Mouse (Mus musculus) heart, adult 2 months (tissue): ENCODE data around the gene Tmem14a. TPM values are rescaled to one million over a fixed set of nuclear protein-coding genes. Genes with fewer than 3 reads are reported as not detected.
"Not testable (repeated sequence)": the region's sequence is repeated elsewhere in the genome, so short reads cannot be mapped to it uniquely, and the experiment has no call there.

Experiments
- DNase-seq, 2 experiments: peaks; one replicate each; pipeline ENCODE4 v3.0.0; 2021
- H3K27ac ChIP-seq: fragments of 200-600 bp; 2 replicates; pipeline ENCODE4 v1.8.1; 2022
- H3K27me3 ChIP-seq: fragments of 200-500 bp; 2 replicates; pipeline ENCODE4 v1.6.1; 2012; ENCODE audit warnings: mild to moderate bottlenecking, low read length, inconsistent platforms, mixed read lengths; ENCODE audit not compliant: control insufficient read depth, insufficient read depth
- H3K36me3 ChIP-seq: fragments of 200-500 bp; 2 replicates; pipeline ENCODE4 v1.6.1; 2012; ENCODE audit warnings: low read length, inconsistent platforms; ENCODE audit not compliant: control insufficient read depth, insufficient read depth
- H3K4me1 ChIP-seq: fragments of 200-500 bp; 2 replicates; pipeline ENCODE4 v1.6.1; 2011; ENCODE audit warnings: low read length; ENCODE audit not compliant: control insufficient read depth, insufficient read depth
- H3K4me3 ChIP-seq: fragments of 200-600 bp; 2 replicates; pipeline ENCODE4 v1.8.1; 2022
- H3K79me2 ChIP-seq: fragments of 200-500 bp; replicated peaks from 2 replicates; pipeline ENCODE4 v1.6.1; 2012; ENCODE audit warnings: mild to moderate bottlenecking, inconsistent platforms, low read length, moderate library complexity, mixed read lengths; ENCODE audit not compliant: control insufficient read depth, insufficient read depth
- H3K9ac ChIP-seq: fragments of 200-500 bp; 2 replicates; pipeline ENCODE4 v1.6.1; 2012; ENCODE audit warnings: low read depth, mild to moderate bottlenecking, control low read depth, inconsistent platforms, low read length, mixed read lengths
- CTCF ChIP-seq: fragments of 200-600 bp; IDR thresholded peaks from 2 replicates; pipeline ENCODE4 v1.8.1; 2022; ENCODE audit warnings: antibody characterized with exemption, mild to moderate bottlenecking, moderate library complexity
- EP300 ChIP-seq: fragments of 200-500 bp; IDR thresholded peaks from 2 replicates; pipeline ENCODE4 v1.6.1; 2011; ENCODE audit warnings: low read depth, low read length, control low read depth; ENCODE audit not compliant: insufficient read depth
- POLR2A ChIP-seq: fragments of 200-500 bp; IDR thresholded peaks from 2 replicates; pipeline ENCODE4 v1.6.1; 2011; ENCODE audit warnings: mild to moderate bottlenecking, low read depth, low read length, control low read depth; ENCODE audit not compliant: insufficient read depth
- WGBS: fragments of 180-500 bp; shearing (Covaris S2); methylation state at CpG from one replicate; pipeline ENCODE4 v1.1.7; 2018; 5-methylcytosine and 5-hydroxymethylcytosine counted together
- intact Hi-C: fragments of 180-260 bp; cut with DNase I; formaldehyde crosslinking; loops from one replicate; pipeline ENCODE4 v1.15.1; 2025
- polyA plus RNA-seq: library from polyadenylated mRNA; depleted of rRNA; stranded (reverse); fragments of >200 nt; gene quantifications from 2 replicates; pipeline ENCODE4 v1.2.3, GENCODE M21; 2012
- total RNA-seq, 2 experiments: library from RNA; stranded (reverse); gene quantifications; 2 replicates each; pipeline ENCODE4 v1.2.3; 2021

Gene Tmem14a
- total and polyA plus RNA-seq, 3 experiments: 2.3 to 3.0 (median 2.8) TPM

DNA sequence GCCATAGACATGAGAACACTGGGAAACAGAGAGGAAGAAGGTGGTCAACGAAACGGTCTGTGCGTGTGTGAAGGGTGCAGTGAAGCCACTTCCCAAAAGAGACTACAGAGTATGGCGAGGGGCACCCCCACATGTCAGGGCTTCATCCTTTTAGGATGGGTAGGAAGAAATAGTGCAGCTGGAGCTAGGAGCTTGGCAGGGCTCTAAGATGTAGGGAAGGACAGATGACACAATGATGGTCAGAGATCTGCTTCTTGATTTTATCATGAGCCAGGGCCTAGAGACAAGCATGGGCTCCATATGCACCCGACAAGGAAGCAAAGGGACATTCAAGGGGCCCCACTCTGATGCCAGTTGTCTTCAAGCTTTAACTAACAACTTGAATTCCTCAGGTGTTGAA, 44.0 kb downstream of the Tmem14a start:
- no peak overlapping the region for H3K9ac ChIP-seq
- H3K36me3 ChIP-seq: no peaks in the 10 kb centered on the region
- no peak for DNase-seq
- no peaks in the 10 kb centered on the region for H3K4me1 ChIP-seq
- intact Hi-C loops: loop anchor here (10.0 kb wide), 1 partner anchor 318 kb away; no protein-coding TSS in a partner anchor
- H3K79me2 ChIP-seq: no peaks in the 10 kb centered on the region
- TF ChIP-seq EP300 (no peak), POLR2A (no peak), CTCF (no peak)
- WGBS: 80% methylated on average over 5 of the region's 5 CpGs
- H3K27ac ChIP-seq: no peak overlapping the region
- no peak overlapping the region for H3K4me3 ChIP-seq
- H3K27me3 ChIP-seq: no peaks in the 10 kb centered on the region; the same call in 1 of the 2 replicates

DNA sequence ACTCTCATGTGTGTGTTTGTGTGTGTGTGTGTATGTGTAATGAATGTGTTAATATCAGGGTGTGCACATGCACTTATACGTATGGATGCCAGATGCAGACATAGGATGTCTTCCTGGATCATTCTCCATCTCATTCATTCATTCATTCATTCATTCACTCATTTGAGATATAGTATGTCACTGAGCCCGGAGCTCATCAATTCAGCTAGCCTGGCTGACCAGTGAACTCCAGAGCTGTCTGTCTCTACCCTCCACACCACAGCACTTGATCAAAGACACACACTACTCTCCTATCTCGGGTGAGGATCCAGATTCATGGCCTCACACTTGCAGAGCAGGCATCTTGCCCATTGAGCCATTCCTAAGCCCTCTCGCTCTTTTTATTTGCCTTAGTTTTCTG, 45.6 kb downstream of the Tmem14a start:
- Histone ChIP-seq H3K4me3 (no peak overlapping the region), H3K9ac (no peak overlapping the region), H3K4me1 (no peaks in the 10 kb centered on the region), H3K79me2 (no peaks in the 10 kb centered on the region), H3K36me3 (no peaks in the 10 kb centered on the region), H3K27ac (no peak overlapping the region), H3K27me3 (no peaks in the 10 kb centered on the region; the same call in 1 of the 2 replicates)
- no peak for DNase-seq
- TF ChIP-seq CTCF (no peak), EP300 (no peak), POLR2A (no peak)
- intact Hi-C loops: loop anchor here (10.0 kb wide), 1 partner anchor 319 kb away; no protein-coding TSS in a partner anchor
- 78% methylated on average over 4 of the region's 4 CpGs for WGBS

GRCm38 (mm10) chr1:21264747-21265146, 46.4 kb downstream of the Tmem14a start:
- Histone ChIP-seq H3K4me3 (no peak overlapping the region), H3K27ac (no peak overlapping the region), H3K9ac (no peak overlapping the region), H3K79me2 (no peaks in the 10 kb centered on the region), H3K36me3 (no peaks in the 10 kb centered on the region), H3K4me1 (no peaks in the 10 kb centered on the region), H3K27me3 (no peaks in the 10 kb centered on the region; the same call in 1 of the 2 replicates)
- TF ChIP-seq CTCF: no peak
- TF ChIP-seq EP300: no peak
- TF ChIP-seq POLR2A: no peak
- DNase-seq: no peak
- 83% methylated on average over 8 of the region's 8 CpGs for whole genome bisulfite sequencing
- intact Hi-C loops: loop anchor here (10.0 kb wide), 1 partner anchor 320 kb away; no protein-coding TSS in a partner anchor

GRCm38 (mm10) chr1:21266766-21267165, 48.4 kb downstream of the Tmem14a start:
- Histone ChIP-seq H3K4me3 (no peak overlapping the region), H3K27me3 (no peaks in the 10 kb centered on the region), H3K27ac (no peak overlapping the region), H3K4me1 (peaks cover 2% of the 10 kb centered on the region; the same call in 1 of the 2 replicates), H3K9ac (no peak overlapping the region), H3K36me3 (no peaks in the 10 kb centered on the region), H3K79me2 (no peaks in the 10 kb centered on the region)
- WGBS: 80% methylated on average over 1 of the region's 1 CpGs
- no peak for DNase-seq
- intact Hi-C loops: loop anchor here (10.0 kb wide), 1 partner anchor 322 kb away; no protein-coding TSS in a partner anchor
- no peak for TF ChIP-seq POLR2A
- no peak for TF ChIP-seq CTCF
- TF ChIP-seq EP300: no peak

GRCm38 (mm10) chr1:21267466-21267865, 49.1 kb downstream of the Tmem14a start:
- DNase-seq, H3K27me3 ChIP-seq, H3K27ac ChIP-seq, H3K4me3 ChIP-seq, H3K79me2 ChIP-seq, H3K36me3 ChIP-seq, H3K4me1 ChIP-seq, H3K9ac ChIP-seq: not testable (repeated sequence)
- 78% methylated on average over 7 of the region's 7 CpGs for WGBS
- intact Hi-C loops: loop anchor here (10.0 kb wide), 1 partner anchor 323 kb away; no protein-coding TSS in a partner anchor

DNA sequence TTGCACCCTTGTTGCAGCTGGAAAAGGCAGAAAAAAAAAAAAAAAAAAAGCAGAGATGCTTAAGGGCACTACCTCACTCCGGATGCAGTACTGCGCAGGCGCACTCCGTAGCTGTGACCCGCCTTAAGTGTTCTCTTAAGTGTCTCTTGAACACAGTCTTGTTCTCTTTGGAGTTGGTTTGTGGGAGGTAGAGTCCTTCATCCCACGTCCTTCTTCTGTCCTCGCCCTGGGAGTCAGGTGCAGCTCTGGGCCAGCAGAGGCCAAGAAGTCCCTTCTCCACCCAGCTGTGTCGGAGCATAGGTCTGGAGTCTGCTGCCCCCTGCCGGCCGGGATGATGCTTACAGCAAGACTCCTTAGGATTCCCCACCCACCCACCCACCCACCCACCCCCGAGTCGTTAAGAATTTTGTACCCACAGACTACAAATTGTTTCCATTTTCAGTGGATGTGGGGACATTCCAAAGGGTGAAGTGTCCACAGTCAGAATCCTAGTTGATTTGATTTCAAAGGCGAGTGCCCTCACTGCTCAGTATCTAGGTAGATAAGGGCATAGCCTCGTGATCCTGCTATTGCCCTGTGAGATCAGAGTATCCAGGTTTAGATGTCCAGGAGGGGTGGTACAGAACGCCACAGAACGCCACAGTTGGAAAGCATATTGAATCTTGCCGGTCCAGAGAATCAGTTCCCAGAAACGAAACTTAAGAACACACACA, 53.1 kb downstream of the Tmem14a start:
- peak; percentile 76 to 86 for DNase-seq
- TF ChIP-seq POLR2A (no peak), EP300 (no peak), CTCF (peak; percentile 73)
- no peaks in the 10 kb centered on the region for H3K79me2 ChIP-seq
- peak overlapping the region; percentile 26; the same call in 1 of the 2 replicates for H3K4me3 ChIP-seq
- intact Hi-C loops: loop anchor here (1.0 to 5.0 kb wide), 3 partner anchors 53 to 105 kb away; partner anchors contain the start of gene Tmem14a
- H3K4me1 ChIP-seq: peaks cover 2% of the 10 kb centered on the region; the same call in 1 of the 2 replicates
- H3K9ac ChIP-seq: no peak overlapping the region; the same call in 1 of the 2 replicates
- no peaks in the 10 kb centered on the region for H3K27me3 ChIP-seq
- WGBS: 20% methylated on average over 18 of the region's 18 CpGs
- no peaks in the 10 kb centered on the region for H3K36me3 ChIP-seq
- H3K27ac ChIP-seq: no peak overlapping the region; the same call in 1 of the 2 replicates
